16 mouse cellular contexts compared by ENCODE assay signal in genomic region chr5:91693277-91693676, GRCm38 (mm10).
DNase-seq lines count a peak whose midpoint lies in the region; ATAC-seq and TF ChIP-seq lines count a peak whose summit lies in the region.
"Had no signal": no experiment of that assay in that cellular context is flagged by ENCODE, and none has a peak within 500 bp of the region (broad histone marks: within the 10 kb centered on the region; RNA-seq: fewer than 3 reads in every experiment).

No protein-coding gene starts in this region.

- H3K36me3 ChIP-seq in hindbrain, embryonic 13.5 days = no peaks in the 10 kb centered on the region
- H3K36me3 ChIP-seq in hindbrain, embryonic 10.5 days = no peaks in the 10 kb centered on the region
- H3K36me3 ChIP-seq in limb, embryonic 13.5 days = no peaks in the 10 kb centered on the region
- H3K36me3 ChIP-seq: embryonic facial prominence, embryonic 13.5 days had no signal

- H3K27me3 ChIP-seq in hindbrain, embryonic 13.5 days = no peaks in the 10 kb centered on the region
- H3K27me3 ChIP-seq in hindbrain, embryonic 10.5 days (ENCODE audit: insufficient read depth, poor library complexity, severe bottlenecking) = no peaks in the 10 kb centered on the region
- no peaks in the 10 kb centered on the region for H3K27me3 ChIP-seq in limb, embryonic 13.5 days
- H3K27me3 ChIP-seq: embryonic facial prominence, embryonic 13.5 days; Patski had no signal

- H3K4me1 ChIP-seq in hindbrain, embryonic 13.5 days (replicated peaks) = peaks cover 8% of the 10 kb centered on the region
- peaks cover 3% of the 10 kb centered on the region; the same call in 1 of the 2 replicates for H3K4me1 ChIP-seq in hindbrain, embryonic 10.5 days (replicated peaks)
- peaks cover 30% of the 10 kb centered on the region for H3K4me1 ChIP-seq in limb, embryonic 13.5 days
- H3K4me1 ChIP-seq: embryonic facial prominence, embryonic 13.5 days had no signal

- no peak for TF ChIP-seq CTCF in layer of hippocampus, adult 2 months (conservative IDR thresholded peaks at IDR 0.05)

- no peak overlapping the region for H3K27ac ChIP-seq in hindbrain, embryonic 13.5 days
- no peak overlapping the region for H3K27ac ChIP-seq in hindbrain, embryonic 10.5 days
- H3K27ac ChIP-seq in layer of hippocampus, adult 2 months = peak overlapping the region; percentile 56; the same call in 1 of the 2 replicates
- H3K27ac ChIP-seq in limb, embryonic 13.5 days = no peak overlapping the region
- H3K27ac ChIP-seq: embryonic facial prominence, embryonic 13.5 days had no signal

- 0 out of 2 replicates have a peak, but pooled peaks have one; percentile 49 for ATAC-seq in hindbrain, embryonic 13.5 days (ENCODE audit: low FRiP score)
- no peak for ATAC-seq in limb, embryonic 13.5 days (ENCODE audit: low FRiP score, low read depth)
- ATAC-seq: activated CD4-positive, CD25-positive, alpha-beta regulatory T cell, adult 4 months had no signal

- no peak for DNase-seq in hindbrain, embryonic 10.5 days (ENCODE audit: low spot score)
- DNase-seq in layer of hippocampus, adult 2 months (ENCODE audit: low spot score in 2 of 2) = no peak
- no peak for DNase-seq in layer of hippocampus, postnatal 10 days (ENCODE audit: low spot score in 2 of 2)
- DNase-seq in brain, adult 2 months (ENCODE audit: low read depth, low spot score) = peak; percentile 32
- DNase-seq in right cerebral cortex, postnatal 14 days = no peak
- DNase-seq: adrenal gland, postnatal 25 days; cerebellum, adult 8-10 months; heart, adult 18-20 months; kidney, adult 2 months; lung, adult 18-20 months; thymus, postnatal 14 days had no signal

- no peak overlapping the region for H3K4me3 ChIP-seq in hindbrain, embryonic 13.5 days
- no peak overlapping the region for H3K4me3 ChIP-seq in hindbrain, embryonic 10.5 days
- H3K4me3 ChIP-seq in layer of hippocampus, adult 2 months = no peak overlapping the region
- H3K4me3 ChIP-seq in limb, embryonic 13.5 days = no peak overlapping the region
- H3K4me3 ChIP-seq: embryonic facial prominence, embryonic 13.5 days had no signal

- H3K9ac ChIP-seq in hindbrain, embryonic 13.5 days = no peak overlapping the region
- no peak overlapping the region for H3K9ac ChIP-seq in limb, embryonic 13.5 days
- H3K9ac ChIP-seq: embryonic facial prominence, embryonic 13.5 days had no signal

- no peaks in the 10 kb centered on the region for H3K9me3 ChIP-seq in hindbrain, embryonic 13.5 days
- no peaks in the 10 kb centered on the region for H3K9me3 ChIP-seq in hindbrain, embryonic 10.5 days
- H3K9me3 ChIP-seq in limb, embryonic 13.5 days = no peaks in the 10 kb centered on the region
- H3K9me3 ChIP-seq: embryonic facial prominence, embryonic 13.5 days had no signal

- 78% methylated on average over 11 of the region's 11 CpGs for WGBS in hindbrain, embryonic 13.5 days
- WGBS in hindbrain, embryonic 10.5 days = 87% methylated on average over 11 of the region's 11 CpGs
- WGBS in limb, embryonic 13.5 days = 58% methylated on average over 11 of the region's 11 CpGs

- H3K4me2 ChIP-seq in hindbrain, embryonic 13.5 days = no peak overlapping the region
- H3K4me2 ChIP-seq in limb, embryonic 13.5 days (replicated peaks) = 0 out of 2 replicates have a peak overlapping the region, but pooled peaks have one; percentile 2
- H3K4me2 ChIP-seq: embryonic facial prominence, embryonic 13.5 days had no signal
